Mouse (Mus musculus) midbrain, embryonic 14.5 days (tissue): Measurements from ENCODE around the gene Ush2a. TPM values are rescaled to one million over a fixed set of nuclear protein-coding genes. Genes with fewer than 3 reads are reported as not detected.
A peak's percentile ranks its signal among the peaks of the same experiment; 100 is the strongest.

ENCODE experiments used
- ATAC-seq: fragments of 200-750 bp; cut with Nextera tagmentation; 2 replicates; pipeline ENCODE4 v1.8.0; 2017; ENCODE audit warnings: moderate number of reproducible peaks, moderate library complexity; ENCODE audit not compliant: low FRiP score, low TSS enrichment
- DNase-seq: peaks from one replicate; pipeline ENCODE4 v3.0.0-alpha.2; 2015
- H3K27ac ChIP-seq: fragments of 300-500 bp; sonication (generic); replicated peaks from 2 replicates; pipeline ENCODE4 v1.5.1; 2014; ENCODE audit warnings: mild to moderate bottlenecking, low read depth, low read length, moderate library complexity
- H3K27me3 ChIP-seq: fragments of 300-500 bp; sonication (generic); 2 replicates; pipeline ENCODE4 v1.6.1; 2014; ENCODE audit warnings: low read length, control low read depth, mixed read lengths; ENCODE audit not compliant: control insufficient read depth, insufficient read depth
- H3K36me3 ChIP-seq: fragments of 300-500 bp; sonication (generic); 2 replicates; pipeline ENCODE4 v1.6.1; 2014; ENCODE audit warnings: low read length, control low read depth; ENCODE audit not compliant: control insufficient read depth, insufficient read depth
- H3K4me1 ChIP-seq: fragments of 300-500 bp; sonication (generic); 2 replicates; pipeline ENCODE4 v1.6.1; 2014; ENCODE audit warnings: mild to moderate bottlenecking, antibody characterized with exemption, low read length, control low read depth; ENCODE audit not compliant: control insufficient read depth, insufficient read depth
- H3K4me2 ChIP-seq: fragments of 300-500 bp; sonication (generic); 2 replicates; pipeline ENCODE4 v1.6.1; 2014; ENCODE audit warnings: mild to moderate bottlenecking, low read length, moderate library complexity
- H3K4me3 ChIP-seq: fragments of 300-500 bp; sonication (generic); replicated peaks from 2 replicates; pipeline ENCODE4 v1.5.1; 2014; ENCODE audit warnings: low read depth, low read length
- H3K9ac ChIP-seq: fragments of 300-500 bp; sonication (generic); replicated peaks from 2 replicates; pipeline ENCODE4 v1.6.1; 2014; ENCODE audit warnings: mild to moderate bottlenecking, low read length, moderate library complexity
- H3K9me3 ChIP-seq: fragments of 300-500 bp; sonication (generic); 2 replicates; pipeline ENCODE4 v1.6.1; 2016; ENCODE audit warnings: low read length, control low read depth, mixed read lengths; ENCODE audit not compliant: control insufficient read depth
- whole genome bisulfite sequencing: fragments of 180-500 bp; shearing (Covaris S2); extraction: QIAGEN DNeasy Blood & Tissue Kit; methylation state at CpG from one replicate; pipeline ENCODE4 v1.1.7; 2014; 5-methylcytosine and 5-hydroxymethylcytosine counted together
- polyA plus RNA-seq: library from polyadenylated mRNA; unstranded; fragments of >200 nt; fragmentation: Nextera tagmentation; extraction: Ambion mirVana; gene quantifications from 2 replicates; pipeline ENCODE4 v1.2.1, GENCODE M21; 2014

Ush2a gene
- polyA plus RNA-seq, 1 experiment from 2014 or later, result 0.62 TPM

DNA sequence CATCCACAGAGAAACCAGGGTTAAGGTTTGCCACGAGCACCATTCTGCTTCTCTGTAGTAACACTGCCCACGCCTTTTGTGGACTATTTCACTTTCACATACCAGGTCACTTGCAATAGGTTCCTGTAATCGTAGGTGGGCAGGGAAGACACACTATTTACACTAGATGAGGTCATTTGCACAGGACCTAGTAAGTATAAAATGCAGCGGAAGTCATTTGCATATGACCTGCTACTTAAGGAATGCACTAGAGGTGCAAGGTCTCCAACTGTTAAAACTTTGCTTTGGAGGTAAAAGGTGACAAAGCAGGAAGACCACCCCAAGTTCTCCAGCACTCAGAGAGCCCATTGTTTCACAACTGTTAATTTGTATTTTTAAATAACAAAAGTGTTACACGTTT is 744.4 kb downstream of the Ush2a start:
- Histone ChIP-seq H3K4me3 (peak overlapping the region; percentile 94), H3K9me3 (no peaks in the 10 kb centered on the region), H3K4me2 (peak overlapping the region; percentile 87), H3K27ac (no peak overlapping the region), H3K36me3 (no peaks in the 10 kb centered on the region), H3K9ac (no peak overlapping the region), H3K27me3 (no peaks in the 10 kb centered on the region), H3K4me1 (peaks cover 22% of the 10 kb centered on the region)
- ATAC-seq (no peak), DNase-seq (no peak)
- WGBS, result 70% methylated on average over 5 of the region's 5 CpGs

- Histone ChIP-seq H3K27me3 (no peaks in the 10 kb centered on the region), H3K4me3 (peak overlapping the region; percentile 94), H3K27ac (no peak overlapping the region), H3K36me3 (no peaks in the 10 kb centered on the region), H3K9me3 (no peaks in the 10 kb centered on the region), H3K4me2 (peak overlapping the region; percentile 87), H3K4me1 (peaks cover 22% of the 10 kb centered on the region), H3K9ac (peak overlapping the region; percentile 94)
- DNase-seq (no peak), ATAC-seq (no peak; the same call in 1 of the 2 replicates)
- WGBS, result 4% methylated on average over 7 of the region's 7 CpGs
These were observed 745.0 kb downstream of the Ush2a start for GRCm38 (mm10) chr1:189006826-189007225.

DNA sequence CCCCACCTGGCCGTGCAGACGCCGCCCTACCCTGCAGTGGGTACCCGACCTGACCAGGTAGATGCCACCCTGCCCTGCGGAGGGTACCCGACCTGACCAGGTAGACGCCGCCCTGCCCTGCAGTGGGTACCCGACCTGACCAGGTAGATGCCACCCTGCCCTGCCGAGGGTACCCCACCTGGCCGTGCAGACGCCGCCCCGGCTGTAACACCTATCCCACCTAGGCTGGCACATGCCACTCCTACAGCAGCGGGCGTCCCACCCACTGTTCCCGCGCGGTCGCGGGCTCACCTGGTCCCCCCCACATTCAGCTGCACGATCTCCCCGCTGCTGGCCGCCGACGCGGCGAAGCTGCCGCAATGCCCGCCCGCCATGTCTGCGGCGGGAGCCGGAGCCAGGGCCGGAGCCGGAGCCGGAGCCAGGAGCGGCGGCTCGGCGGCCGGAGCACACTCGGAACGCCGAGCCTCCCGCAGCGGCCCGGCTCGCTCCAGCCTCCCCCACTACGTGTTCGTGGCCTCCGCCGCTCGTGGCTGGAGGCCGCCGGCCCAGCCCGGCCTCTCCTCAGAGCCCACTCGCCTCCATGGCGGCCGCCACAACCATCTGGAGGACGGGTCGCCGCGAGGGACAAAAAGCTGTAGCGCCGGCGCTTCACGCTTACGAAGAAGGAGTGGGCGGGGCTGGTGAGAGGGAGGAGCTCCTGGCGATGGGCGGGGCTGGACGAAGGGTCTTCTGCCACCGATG is 745.6 kb downstream of the Ush2a start, which contains the start of gene Kctd3:
TSS of gene Kctd3 (minus strand) at position 603 of the 741 bp plus-strand sequence.
- Histone ChIP-seq H3K4me1 (peaks cover 22% of the 10 kb centered on the region), H3K9me3 (no peaks in the 10 kb centered on the region), H3K4me3 (peak within 1 kb of the TSS; percentile 94), H3K9ac (peak within 1 kb of the TSS; percentile 94), H3K27ac (peak within 1 kb of the TSS; percentile 78), H3K4me2 (peak within 1 kb of the TSS; percentile 87), H3K27me3 (no peaks in the 10 kb centered on the region), H3K36me3 (no peaks in the 10 kb centered on the region)
- ATAC-seq, result peak; percentile 92
- under 1% methylated on average over 74 of the region's 74 CpGs for WGBS
- peak; percentile 97 for DNase-seq

DNA sequence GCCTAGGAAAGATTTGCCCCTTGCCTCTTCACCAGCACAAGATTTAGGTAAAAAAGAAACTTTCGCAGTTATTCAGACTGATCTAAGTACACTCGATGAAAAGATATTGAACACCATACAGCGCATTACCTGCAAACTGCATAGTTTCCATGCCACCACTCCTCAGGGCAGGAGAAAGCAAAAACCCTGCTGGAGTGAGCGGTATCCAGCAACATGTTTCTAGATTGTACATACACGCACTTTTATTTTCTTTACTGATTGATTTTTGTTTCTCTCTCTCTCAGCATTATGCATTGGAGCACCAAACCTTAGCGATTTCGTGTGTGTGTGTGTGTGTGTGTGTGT is 746.1 kb downstream of the Ush2a start:
- no peak for DNase-seq
- H3K27me3 ChIP-seq, result no peaks in the 10 kb centered on the region
- peaks cover 22% of the 10 kb centered on the region for H3K4me1 ChIP-seq
- H3K4me3 ChIP-seq, result peak overlapping the region; percentile 94
- 51% methylated on average over 7 of the region's 7 CpGs for WGBS
- no peaks in the 10 kb centered on the region for H3K36me3 ChIP-seq
- ATAC-seq, result peak; percentile 64
- no peaks in the 10 kb centered on the region for H3K9me3 ChIP-seq
- no peak overlapping the region for H3K27ac ChIP-seq
- peak overlapping the region; percentile 35 for H3K4me2 ChIP-seq
- peak overlapping the region; percentile 94; the same call in 1 of the 2 replicates for H3K9ac ChIP-seq

GRCm38 (mm10) chr1:189010671-189011070 is 748.8 kb downstream of the Ush2a start:
- WGBS, result 90% methylated on average over 4 of the region's 4 CpGs
- Histone ChIP-seq H3K9ac (no peak overlapping the region), H3K4me3 (no peak overlapping the region), H3K4me2 (no peak overlapping the region), H3K27ac (no peak overlapping the region), H3K27me3 (no peaks in the 10 kb centered on the region), H3K4me1 (peaks cover 10% of the 10 kb centered on the region), H3K9me3 (no peaks in the 10 kb centered on the region), H3K36me3 (no peaks in the 10 kb centered on the region)
- DNase-seq (no peak), ATAC-seq (no peak)

DNA sequence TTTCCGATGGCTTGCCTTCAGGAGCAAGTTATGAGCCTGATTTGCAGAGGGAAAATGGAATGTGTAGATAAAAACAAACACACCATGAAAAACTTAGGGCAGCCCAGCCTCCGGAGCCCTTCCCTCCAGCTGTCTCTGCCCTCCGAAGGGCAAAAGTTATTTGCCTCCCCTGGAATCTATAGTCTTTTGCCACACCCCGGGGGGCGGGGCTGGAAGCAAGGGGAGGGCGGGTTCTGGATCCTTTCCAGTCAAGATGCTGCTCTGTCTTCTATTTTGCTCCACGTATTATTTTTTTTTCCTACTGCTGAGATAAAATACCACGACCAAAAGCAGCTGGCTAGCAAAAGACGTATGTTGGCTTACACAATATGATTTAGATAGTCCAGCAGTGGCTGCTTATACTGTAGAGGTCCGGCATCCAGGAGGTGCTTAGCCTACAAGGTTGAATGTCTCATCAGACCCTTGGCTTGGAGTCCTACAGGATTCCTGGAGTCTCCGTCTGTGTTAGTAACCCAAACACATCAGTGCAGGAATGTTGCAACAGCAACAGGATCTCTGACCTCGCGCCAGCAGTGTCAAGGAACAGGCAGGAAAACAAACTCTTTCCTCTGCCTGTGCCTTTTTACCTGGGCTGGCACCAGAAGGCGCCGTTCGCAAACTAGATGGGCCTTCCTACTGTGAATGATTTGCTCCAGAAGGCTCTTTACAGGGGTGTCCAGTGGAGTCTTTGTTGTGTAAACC is 751.2 kb downstream of the Ush2a start:
- Histone ChIP-seq H3K9ac (no peak overlapping the region), H3K27ac (no peak overlapping the region), H3K4me1 (no peaks in the 10 kb centered on the region), H3K27me3 (no peaks in the 10 kb centered on the region), H3K9me3 (no peaks in the 10 kb centered on the region), H3K4me2 (peak overlapping the region; percentile 26), H3K4me3 (no peak overlapping the region), H3K36me3 (no peaks in the 10 kb centered on the region)
- ATAC-seq (no peak), DNase-seq (peak; percentile 13)
- 10% methylated on average over 16 of the region's 16 CpGs for WGBS

DNA sequence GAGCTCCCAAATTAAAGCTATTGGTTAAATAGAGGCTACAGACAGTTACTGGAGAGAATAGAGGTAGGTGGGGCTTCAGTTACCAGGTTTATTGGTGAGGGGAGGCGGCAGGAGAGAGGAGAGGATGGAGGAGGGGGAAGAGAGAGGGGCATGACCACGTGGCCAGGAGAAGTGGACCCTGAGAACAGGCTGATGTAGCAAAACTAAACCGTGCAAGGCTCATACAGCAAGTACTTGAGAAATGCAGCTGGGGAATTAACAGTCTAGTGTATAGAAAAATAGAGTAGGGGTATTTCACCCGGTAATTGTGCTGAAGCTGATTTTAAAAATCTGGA is 751.7 kb downstream of the Ush2a start:
- DNase-seq, result peak; percentile 19
- H3K4me3 ChIP-seq, result no peak overlapping the region
- no peak overlapping the region for H3K27ac ChIP-seq
- no peak for ATAC-seq
- no peaks in the 10 kb centered on the region for H3K9me3 ChIP-seq
- H3K4me2 ChIP-seq, result peak overlapping the region; percentile 26
- no peaks in the 10 kb centered on the region for H3K4me1 ChIP-seq
- H3K27me3 ChIP-seq, result no peaks in the 10 kb centered on the region
- no peaks in the 10 kb centered on the region for H3K36me3 ChIP-seq
- 11% methylated on average over 4 of the region's 4 CpGs for WGBS
- no peak overlapping the region for H3K9ac ChIP-seq
